Mouse (Mus musculus): ENCODE data around the gene Atp4b. TPM values are rescaled to one million over a fixed set of nuclear protein-coding genes. Genes with fewer than 3 reads are reported as not detected.
A peak's percentile ranks its signal among the peaks of the same experiment; 100 is the strongest.
"Not testable (repeated sequence)": the region's sequence is repeated elsewhere in the genome, so short reads cannot be mapped to it uniquely, and the experiment has no call there.

Atp4b gene
- total RNA-seq, 2 experiments from 2014 or later, result not detected

GRCm38 (mm10) chr8:13338901-13339645 is 57.6 kb downstream of the Atp4b start:
- peak in 1 of 2 experiments; percentile 69 for DNase-seq (ENCODE audit: extremely low spot score in 1 of 2, low spot score in 2 of 2)
- intact Hi-C loops (cut with DNase I), result no loop called here

GRCm38 (mm10) chr8:13338255-13338860 is 58.3 kb downstream of the Atp4b start, which contains the start of gene Tfdp1:
Tfdp1 (plus strand) TSS chr8:13338751.
- intact Hi-C loops (cut with DNase I), result no loop called here
- peak; percentile 73 to 92 for DNase-seq (ENCODE audit: extremely low spot score in 1 of 2, low spot score in 2 of 2)

GRCm38 (mm10) chr8:13337678-13338077 is 58.9 kb downstream of the Atp4b start:
- no peak for DNase-seq (ENCODE audit: extremely low spot score in 1 of 2, low spot score in 2 of 2)
- intact Hi-C loops (cut with DNase I), result no loop called here

- intact Hi-C loops (cut with DNase I); DNase-seq (ENCODE audit: extremely low spot score in 1 of 2, low spot score in 2 of 2): not testable (repeated sequence)
Observed at GRCm38 (mm10) chr8:13337245-13337644, 59.4 kb downstream of the Atp4b start.

Other genes starting within 250 kb of the Atp4b start
- 100 to 1,000 TPM; 300 to 304 TPM for gene Lamp1, start 237.7 kb downstream of the Atp4b start, total RNA-seq (2021)
- 1 to 10 TPM; 4.9 to 6.4 TPM for gene Grtp1, start 196.2 kb downstream of the Atp4b start, total RNA-seq (2021)
- 1 to 10 TPM; 1.3 to 1.9 TPM for gene Adprhl1, start 142.7 kb downstream of the Atp4b start, total RNA-seq (2021)
- 10 to 100 TPM; 24.7 to 26.9 TPM for gene Dcun1d2, start 108.7 kb downstream of the Atp4b start, total RNA-seq (2021)
- 10 to 100 TPM; 43.2 to 45.2 TPM for gene Tmco3, start 108.6 kb downstream of the Atp4b start, total RNA-seq (2021)
- 10 to 100 TPM; 63.1 to 65.1 TPM for gene Tfdp1, start 58.1 kb downstream of the Atp4b start, total RNA-seq (2021)
- gene Grk1, start 8.3 kb upstream of the Atp4b start, total RNA-seq (2021), result under 1 TPM in 1 of 2 experiments, not detected in 1; 0.04 TPM
- gene Tmem255b, start 38.4 kb upstream of the Atp4b start, total RNA-seq (2021), result 1 to 10 TPM; 6.8 to 7.4 TPM
- 100 to 1,000 TPM; 125 to 126 TPM for gene Gas6, start 97.7 kb upstream of the Atp4b start, total RNA-seq (2021)
- gene 1700029H14Rik, start 165.6 kb upstream of the Atp4b start, total RNA-seq (2021), result under 1 TPM in 1 of 2 experiments, not detected in 1; 0.34 TPM